Mouse (Mus musculus) thymus, adult 2 months (tissue): Measurements from ENCODE around the gene Plod3. TPM values are rescaled to one million over a fixed set of nuclear protein-coding genes. Genes with fewer than 3 reads are reported as not detected.

ENCODE experiments used
- DNase-seq: peaks from one replicate; pipeline ENCODE4 v3.0.0; 2021
- H3K27ac ChIP-seq: fragments of 200-500 bp; 2 replicates; pipeline ENCODE4 v1.5.1; 2012; ENCODE audit warnings: low read length, control low read depth; ENCODE audit not compliant: control insufficient read depth, insufficient read depth
- H3K27me3 ChIP-seq: fragments of 200-500 bp; 2 replicates; pipeline ENCODE4 v1.6.1; 2012; ENCODE audit warnings: mild to moderate bottlenecking, low read length, moderate library complexity, mixed read lengths; ENCODE audit not compliant: control insufficient read depth, insufficient read depth
- H3K36me3 ChIP-seq: fragments of 200-500 bp; 2 replicates; pipeline ENCODE4 v1.6.1; 2012; ENCODE audit warnings: mild to moderate bottlenecking, low read length, moderate library complexity; ENCODE audit not compliant: control insufficient read depth, insufficient read depth
- H3K4me1 ChIP-seq: fragments of 200-500 bp; replicated peaks from 2 replicates; pipeline ENCODE4 v1.6.1; 2012; ENCODE audit warnings: low read length; ENCODE audit not compliant: control insufficient read depth, insufficient read depth
- H3K4me3 ChIP-seq: fragments of 200-500 bp; 2 replicates; pipeline ENCODE4 v1.5.1; 2012; ENCODE audit warnings: mild to moderate bottlenecking, low read length, control low read depth, moderate library complexity; ENCODE audit not compliant: control insufficient read depth, insufficient read depth
- CTCF ChIP-seq: fragments of 200-500 bp; IDR thresholded peaks from 2 replicates; pipeline ENCODE4 v1.5.1; 2012; ENCODE audit warnings: mild to moderate bottlenecking, control low read depth, low read length, moderate library complexity, borderline replicate concordance; ENCODE audit not compliant: control insufficient read depth, poor library complexity, insufficient read depth; ENCODE audit errors: extremely low read depth
- POLR2A ChIP-seq: fragments of 200-500 bp; IDR thresholded peaks from 2 replicates; pipeline ENCODE4 v1.6.1; 2012; ENCODE audit warnings: mild to moderate bottlenecking, low read length, control low read depth, moderate library complexity; ENCODE audit not compliant: control insufficient read depth, poor library complexity, insufficient read depth; ENCODE audit errors: extremely low read depth
- WGBS: fragments of 180-500 bp; shearing (Covaris S2); methylation state at CpG from one replicate; pipeline ENCODE4 v1.1.7; 2018; 5-methylcytosine and 5-hydroxymethylcytosine counted together
- polyA plus RNA-seq: library from polyadenylated mRNA; depleted of rRNA; stranded (reverse); fragments of >200 nt; gene quantifications from 2 replicates; pipeline ENCODE4 v1.2.3, GENCODE M21; 2012

Plod3 gene
- polyA plus RNA-seq, 1 experiment: 41.9 TPM

DNA sequence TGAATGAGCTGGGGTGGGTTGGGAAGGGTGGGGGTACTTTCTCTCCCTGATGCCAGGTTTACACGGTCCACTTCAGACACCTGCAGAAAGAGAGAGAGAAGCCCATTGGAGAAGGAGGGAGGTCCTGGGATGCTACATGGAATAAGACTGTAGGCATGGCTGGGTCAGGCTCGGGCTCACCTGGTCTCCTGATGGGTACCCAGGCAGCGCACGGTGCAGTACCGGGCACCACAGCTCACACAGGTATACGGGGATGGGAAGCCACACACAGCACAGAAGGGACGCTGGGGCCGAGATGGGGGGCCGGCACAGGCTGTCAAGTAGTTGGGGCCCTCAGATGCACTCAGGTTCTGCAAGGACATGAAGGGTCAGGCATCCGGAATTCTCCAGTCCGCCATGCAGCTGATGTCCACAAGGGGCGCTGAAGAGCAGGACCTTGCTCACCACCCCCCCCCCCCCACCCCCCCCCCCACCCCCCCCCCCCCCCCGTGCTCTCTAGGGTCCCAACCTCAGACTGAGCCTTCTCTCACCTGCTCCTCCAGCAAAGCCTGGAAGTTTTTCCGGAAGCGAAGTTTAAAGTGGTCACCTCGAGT is 4.4 kb upstream of the Plod3 start:
- 72% methylated on average over 15 of the region's 16 CpGs for WGBS
- Histone ChIP-seq H3K36me3 (no peaks in the 10 kb centered on the region), H3K4me1 (peaks cover 7% of the 10 kb centered on the region), H3K27me3 (no peaks in the 10 kb centered on the region), H3K27ac (no peak overlapping the region), H3K4me3 (no peak overlapping the region)
- TF ChIP-seq CTCF: 0 out of 2 replicates have a peak, but pooled peaks have one; percentile 32
- TF ChIP-seq POLR2A: no peak
- DNase-seq: peak; percentile 43

DNA sequence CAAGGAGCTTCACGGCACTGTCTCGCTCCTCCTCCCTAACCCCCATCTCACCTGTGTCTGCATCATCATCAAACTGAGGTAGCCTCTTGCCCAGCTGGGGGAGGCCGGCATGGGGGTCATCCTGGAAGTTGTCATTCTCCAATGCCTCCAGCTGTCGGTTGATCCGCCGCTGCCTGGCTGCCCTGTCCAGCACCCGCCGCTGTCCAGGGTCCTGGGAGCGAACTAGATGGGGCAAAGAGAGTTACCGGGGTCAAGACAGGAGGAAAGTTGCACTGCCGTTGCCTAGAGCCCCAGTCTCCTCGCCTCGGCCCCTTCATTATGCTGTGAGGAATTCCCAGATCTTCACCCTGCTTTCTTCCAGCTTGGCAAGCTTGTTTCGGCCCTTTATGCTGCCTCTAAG is 2.0 kb upstream of the Plod3 start:
- peaks cover 14% of the 10 kb centered on the region for H3K4me1 ChIP-seq
- no peak for DNase-seq
- WGBS: 91% methylated on average over 14 of the region's 14 CpGs
- no peak overlapping the region for H3K4me3 ChIP-seq
- no peaks in the 10 kb centered on the region for H3K36me3 ChIP-seq
- H3K27me3 ChIP-seq: no peaks in the 10 kb centered on the region
- TF ChIP-seq CTCF (no peak), POLR2A (no peak)
- H3K27ac ChIP-seq: no peak overlapping the region

DNA sequence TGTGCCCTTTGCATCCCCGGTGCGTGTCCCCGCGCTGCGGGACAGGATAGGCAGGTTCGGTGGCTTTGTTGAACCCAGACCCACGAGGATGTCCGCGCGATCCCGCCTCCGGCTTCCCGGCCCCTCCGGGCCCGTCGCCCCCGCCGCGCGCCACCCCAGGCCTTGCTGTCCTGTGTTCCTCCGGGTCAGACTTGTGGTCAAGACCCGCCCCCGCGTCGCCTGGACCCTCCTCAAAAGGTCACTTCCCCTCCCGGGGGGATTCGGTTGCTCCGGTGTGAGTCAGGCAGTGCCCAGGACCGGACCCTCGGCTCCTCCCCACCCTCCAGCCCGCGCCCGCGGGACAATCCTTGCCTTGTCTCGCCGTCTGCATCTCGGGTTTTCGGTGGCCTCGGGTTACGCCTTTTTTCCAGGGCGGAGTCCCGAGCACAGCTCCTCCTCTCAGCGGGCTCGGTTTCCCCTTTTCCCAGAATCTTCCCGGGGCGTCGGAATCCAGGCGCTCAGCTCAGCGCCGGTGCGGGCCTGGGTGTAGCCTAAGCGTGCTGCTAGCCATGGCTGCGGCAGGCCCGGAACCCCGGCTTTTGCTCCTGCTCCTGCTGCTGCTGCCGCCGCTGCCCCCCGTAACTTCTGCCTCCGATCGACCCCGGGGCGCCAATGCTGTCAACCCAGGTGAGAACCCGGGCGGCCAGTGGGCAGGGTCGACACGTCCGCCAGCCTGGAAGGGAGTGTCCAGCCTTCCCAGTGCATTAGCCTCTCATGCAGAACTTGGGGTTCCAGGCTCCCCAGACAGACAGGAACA is 517 bp downstream of the Plod3 start:
- TF ChIP-seq CTCF (0 out of 2 replicates have a peak, but pooled peaks have one; percentile 36), POLR2A (no peak)
- Histone ChIP-seq H3K27ac (no peak overlapping the region), H3K4me3 (peak overlapping the region; percentile 82), H3K27me3 (no peaks in the 10 kb centered on the region), H3K4me1 (peaks cover 14% of the 10 kb centered on the region), H3K36me3 (no peaks in the 10 kb centered on the region)
- peak; percentile 67 for DNase-seq
- under 1% methylated on average over 67 of the region's 67 CpGs for WGBS

DNA sequence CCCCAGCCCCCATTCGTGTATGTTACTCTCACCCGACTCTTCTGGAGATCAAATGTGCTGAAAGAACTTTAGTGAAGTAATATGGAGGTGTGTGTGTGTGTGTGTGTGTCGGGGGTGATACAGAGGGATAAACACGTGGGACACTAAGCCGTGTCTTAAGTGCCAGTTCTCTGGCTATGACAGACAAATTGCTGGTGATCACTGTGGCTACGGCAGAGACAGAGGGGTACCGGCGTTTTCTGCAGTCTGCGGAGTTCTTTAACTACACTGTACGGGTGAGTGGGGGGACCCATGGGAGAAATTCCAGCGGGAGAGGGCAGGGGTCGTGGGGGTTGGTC is 1.1 kb downstream of the Plod3 start, which contains the start of gene Znhit1:
Znhit1 (minus strand) TSS at position 88 of the 338 bp plus-strand sequence.
- Histone ChIP-seq H3K27ac (no peak within 1 kb of the TSS), H3K4me3 (peak within 1 kb of the TSS; percentile 82), H3K27me3 (no peaks in the 10 kb centered on the region), H3K36me3 (no peaks in the 10 kb centered on the region), H3K4me1 (peaks cover 14% of the 10 kb centered on the region)
- no peak for DNase-seq
- 4% methylated on average over 12 of the region's 12 CpGs for WGBS
- no peak for TF ChIP-seq POLR2A

DNA sequence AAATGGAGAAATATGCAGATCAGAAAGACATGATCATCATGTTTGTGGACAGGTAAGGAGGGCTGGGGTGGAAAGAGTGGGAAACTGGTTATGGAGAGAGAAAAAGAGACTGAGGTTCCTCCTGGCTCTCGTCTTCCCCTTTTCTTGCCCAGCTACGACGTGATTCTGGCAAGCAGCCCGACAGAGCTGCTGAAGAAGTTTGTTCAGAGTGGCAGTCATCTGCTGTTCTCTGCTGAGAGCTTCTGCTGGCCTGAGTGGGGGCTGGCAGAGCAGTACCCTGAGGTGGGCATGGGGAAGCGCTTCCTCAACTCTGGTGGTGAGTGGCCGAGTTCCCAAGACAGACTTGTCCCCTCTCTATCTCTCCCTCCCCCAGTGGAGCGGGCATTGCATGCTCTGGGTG is 1.6 kb downstream of the Plod3 start:
- Histone ChIP-seq H3K4me3 (no peak overlapping the region), H3K27me3 (no peaks in the 10 kb centered on the region), H3K4me1 (peaks cover 14% of the 10 kb centered on the region), H3K27ac (no peak overlapping the region), H3K36me3 (no peaks in the 10 kb centered on the region)
- DNase-seq: no peak
- TF ChIP-seq POLR2A (no peak), CTCF (no peak)
- WGBS: 51% methylated on average over 7 of the region's 7 CpGs

DNA sequence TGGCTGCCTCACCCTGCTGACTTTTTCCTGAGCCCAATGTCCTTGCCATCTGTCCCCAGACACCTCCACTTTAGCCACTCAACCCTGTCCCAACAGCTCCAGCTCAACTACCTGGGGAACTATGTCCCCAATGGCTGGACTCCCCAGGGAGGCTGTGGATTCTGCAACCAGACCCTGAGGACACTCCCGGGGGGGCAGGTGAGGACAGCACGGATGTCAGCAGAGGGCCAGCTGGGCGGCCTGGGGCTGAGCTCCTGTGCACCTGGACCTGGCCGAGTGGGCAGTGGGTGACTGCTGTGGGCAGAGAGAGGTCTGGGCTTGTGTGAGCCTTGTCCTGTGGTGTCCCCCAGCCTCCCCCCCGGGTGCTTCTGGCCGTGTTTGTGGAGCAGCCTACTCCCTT is 3.0 kb downstream of the Plod3 start:
- H3K4me3 ChIP-seq: no peak overlapping the region
- peaks cover 14% of the 10 kb centered on the region for H3K4me1 ChIP-seq
- H3K27me3 ChIP-seq: no peaks in the 10 kb centered on the region
- H3K27ac ChIP-seq: no peak overlapping the region
- no peaks in the 10 kb centered on the region for H3K36me3 ChIP-seq
- WGBS: 98% methylated on average over 6 of the region's 6 CpGs
- TF ChIP-seq POLR2A (no peak), CTCF (no peak)
- DNase-seq: no peak

DNA sequence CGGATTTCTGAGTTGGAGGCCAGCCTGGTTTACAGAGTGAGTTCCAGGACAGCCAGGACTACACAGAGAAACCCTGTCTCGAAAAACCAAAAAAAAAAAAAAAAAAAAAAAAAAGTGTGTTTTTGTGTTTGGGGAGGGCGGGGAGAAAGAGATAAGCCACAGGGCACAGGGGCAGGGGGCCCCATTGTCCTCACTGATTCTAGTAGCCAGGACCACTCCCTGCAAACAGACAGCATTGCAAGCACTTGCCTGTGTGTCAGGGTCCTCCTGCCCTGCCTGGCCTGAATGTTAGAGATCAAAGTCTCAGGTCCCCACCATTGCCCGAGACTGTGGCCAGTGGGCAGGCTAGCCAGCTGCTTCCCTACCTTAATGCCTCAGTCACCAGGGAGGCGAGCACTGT is 12.6 kb downstream of the Plod3 start:
- H3K27me3 ChIP-seq: no peaks in the 10 kb centered on the region
- H3K36me3 ChIP-seq: no peaks in the 10 kb centered on the region
- H3K27ac ChIP-seq: no peak overlapping the region
- no peaks in the 10 kb centered on the region for H3K4me1 ChIP-seq
- no peak overlapping the region for H3K4me3 ChIP-seq
- no peak for TF ChIP-seq CTCF
- TF ChIP-seq POLR2A: no peak
- WGBS: 84% methylated on average over 5 of the region's 5 CpGs
- DNase-seq: no peak
